9 mouse cellular contexts compared by ENCODE assay signal in genomic region chr4:98817184-98817911, GRCm38 (mm10). TPM values are rescaled to one million over a fixed set of nuclear protein-coding genes. Genes with fewer than 3 reads are reported as not detected.
DNase-seq lines count a peak whose midpoint lies in the region; ATAC-seq and TF ChIP-seq lines count a peak whose summit lies in the region.
"Had no signal": no experiment of that assay in that cellular context is flagged by ENCODE, and none has a peak within 500 bp of the region (broad histone marks: within the 10 kb centered on the region; RNA-seq: fewer than 3 reads in every experiment).

Gene Kank4 (minus strand): TSS chr4:98817537.

- no peaks in the 10 kb centered on the region for H3K36me3 ChIP-seq in forebrain, embryonic 11.5 days (ENCODE audit: control insufficient read depth, insufficient read depth, low read length)
- H3K36me3 ChIP-seq in testis, adult 2 months (ENCODE audit: control insufficient read depth, insufficient read depth, low read length): no peaks in the 10 kb centered on the region

- DNase-seq in right cerebral cortex, adult 2 months (ENCODE audit: low spot score in 2 of 2): peak; percentile 6 to 16
- no peak for DNase-seq in right cerebral cortex, postnatal 36 days (ENCODE audit: low spot score in 2 of 2)
- DNase-seq in forebrain, embryonic 11.5 days (ENCODE audit: low spot score): peak; percentile 73
- DNase-seq in heart, postnatal 25 days (ENCODE audit: low spot score): peak; percentile 20
- peak; percentile 81 to 85 for DNase-seq in kidney, postnatal 4 days
- peak; percentile 50 for DNase-seq in mesoderm, embryonic 11.5 days (ENCODE audit: low read depth, low spot score)
- no peak for DNase-seq in spleen, postnatal 14 days (ENCODE audit: low spot score in 2 of 2)

- peak within 1 kb of the TSS; percentile 64 for H3K4me3 ChIP-seq in forebrain, embryonic 11.5 days (ENCODE audit: low read depth, low read length)
- peak within 1 kb of the TSS; percentile 69 for H3K4me3 ChIP-seq in testis, adult 2 months (ENCODE audit: control insufficient read depth, low read depth, low read length)

- TF ChIP-seq POLR2A in testis, adult 2 months (IDR thresholded peaks at IDR 0.05; ENCODE audit: control insufficient read depth, low read depth, low read length): no peak

- H3K27me3 ChIP-seq in forebrain, embryonic 11.5 days (ENCODE audit: control insufficient read depth, insufficient read depth, low read length): peaks cover 21% of the 10 kb centered on the region
- no peaks in the 10 kb centered on the region; the same call in 1 of the 2 replicates for H3K27me3 ChIP-seq in testis, adult 2 months (ENCODE audit: control insufficient read depth, insufficient read depth, low read length)

- no peaks in the 10 kb centered on the region for H3K9me3 ChIP-seq in forebrain, embryonic 11.5 days (ENCODE audit: control insufficient read depth, low read length)

- H3K9ac ChIP-seq in forebrain, embryonic 11.5 days (ENCODE audit: low read length): peak within 1 kb of the TSS; percentile 65

- no peak for TF ChIP-seq CTCF in testis, adult 2 months (IDR thresholded peaks at IDR 0.05; ENCODE audit: control insufficient read depth, insufficient read depth, insufficient replicate concordance, low read depth, low read length)

- H3K4me1 ChIP-seq in forebrain, embryonic 11.5 days (replicated peaks; ENCODE audit: control insufficient read depth, insufficient read depth, low read length): peaks cover 2% of the 10 kb centered on the region; the same call in 1 of the 2 replicates
- peaks cover 5% of the 10 kb centered on the region; the same call in 1 of the 2 replicates for H3K4me1 ChIP-seq in testis, adult 2 months (ENCODE audit: control insufficient read depth, insufficient read depth, low read length)

- peak; percentile 76 for ATAC-seq in forebrain, embryonic 11.5 days (replicated peaks; ENCODE audit: low FRiP score)

- WGBS in forebrain, embryonic 11.5 days: under 1% methylated on average over 72 of the region's 72 CpGs

- no peak within 1 kb of the TSS for H3K27ac ChIP-seq in forebrain, embryonic 11.5 days (ENCODE audit: low read depth, low read length)
- H3K27ac ChIP-seq in testis, adult 2 months (ENCODE audit: control insufficient read depth, insufficient read depth, low read depth, low read length): no peak within 1 kb of the TSS
- H3K27ac ChIP-seq: macrophage had no signal

- intact Hi-C loops in heart, postnatal 25 days (cut with DNase I): no loop called here

- H3K4me2 ChIP-seq in forebrain, embryonic 11.5 days (ENCODE audit: low read depth, low read length, severe bottlenecking): peak within 1 kb of the TSS; percentile 99

RNA-seq across cellular contexts. Expression of gene Kank4, which starts in this region (rescaled TPM):
- polyA plus RNA-seq in forebrain, embryonic 11.5 days (2014; fragmentation: Nextera tagmentation; extraction: Ambion mirVana): 1.1 and 1.3 TPM in 2 replicates
- total RNA-seq in heart, postnatal 25 days (2021): under 1 TPM; 0.52 to 0.61 TPM
- polyA plus RNA-seq in testis, adult 2 months (2012; rRNA removed): 0.19 and 0.22 TPM in 2 replicates
- polyA plus RNA-seq: macrophage had no signal

Comparison
In these comparisons a context has a peak if more than half of its experiments do, and no peak if none do; other contexts are left out.
1. DNase-seq: peak in right cerebral cortex, adult 2 months (2 of 2), forebrain, embryonic 11.5 days (single experiment), kidney, postnatal 4 days (2 of 2) and mesoderm, embryonic 11.5 days (single experiment); none in right cerebral cortex, postnatal 36 days (0 of 2) and spleen, postnatal 14 days (0 of 2).
2. Peak in DNase-seq in heart, postnatal 25 days; RNA of the gene not detected or under 1 TPM.